Mouse (Mus musculus): ENCODE data around the gene Gm44965.

DNA sequence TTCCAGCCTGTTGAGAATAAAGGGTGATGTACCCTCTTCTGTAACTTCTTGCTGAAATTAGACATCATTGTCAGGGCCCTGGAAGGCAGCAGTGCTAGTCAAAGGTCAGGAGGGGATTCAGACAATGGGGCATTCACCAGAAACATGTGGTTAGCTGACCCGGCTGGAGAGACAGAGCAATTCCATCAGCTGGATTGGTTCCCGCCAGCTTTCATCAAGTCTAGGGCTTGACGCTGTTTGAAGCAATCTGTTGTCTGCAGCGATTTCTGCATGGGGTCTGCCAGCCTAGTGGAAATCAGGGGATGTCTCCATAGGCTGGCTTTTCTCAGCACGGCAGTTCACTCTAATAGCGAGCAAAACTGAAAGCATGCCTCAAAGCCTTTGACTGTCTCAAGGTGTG is 42.8 kb downstream of the Gm44965 start:
- TF ChIP-seq CTCF (IDR thresholded peaks at IDR 0.05; ENCODE audit: control insufficient read depth, insufficient read depth, insufficient read length) (no peak), FOSL1 (IDR thresholded peaks at IDR 0.05; ENCODE audit: insufficient read depth, low read length, poor library complexity, severe bottlenecking) (no peak), CEBPB (IDR thresholded peaks at IDR 0.05; ENCODE audit: low read depth) (no peak), MYOD1 (IDR thresholded peaks at IDR 0.05; ENCODE audit: control insufficient read depth, insufficient read length, low read depth) (no peak), MYOG (IDR thresholded peaks at IDR 0.05; ENCODE audit: control insufficient read depth, extremely low read depth, insufficient read length) (no peak)

All from C2C12 (cell line).